Mouse (Mus musculus) ES-E14 (cell line): Measurements from ENCODE around the gene Zfp37. TPM values are rescaled to one million over a fixed set of nuclear protein-coding genes. Genes with fewer than 3 reads are reported as not detected.
"Not testable (repeated sequence)": the region's sequence is repeated elsewhere in the genome, so short reads cannot be mapped to it uniquely, and the experiment has no call there.

ENCODE experiments used
- DNase-seq: peaks from one replicate; pipeline ENCODE4 v3.0.0-alpha.2; 2013; ENCODE audit warnings: low read depth, low spot score
- H3K27ac ChIP-seq: 2 replicates; pipeline ENCODE4 v1.5.1; 2012; ENCODE audit warnings: low read depth, mild to moderate bottlenecking, low read length, moderate library complexity, mixed read lengths; ENCODE audit not compliant: poor library complexity, insufficient read depth, severe bottlenecking
- H3K36me3 ChIP-seq: 2 replicates; pipeline ENCODE4 v1.6.1; 2012; ENCODE audit warnings: mild to moderate bottlenecking, low read length, moderate library complexity, mixed read lengths; ENCODE audit not compliant: control insufficient read depth, poor library complexity, insufficient read depth, severe bottlenecking
- H3K4me1 ChIP-seq, 2 experiments: fragments of 150-350 bp in 1 of 2; sonication (generic) in 1 of 2; 2 replicates each; pipeline ENCODE4 v1.6.1; 2012; ENCODE audit warnings: low read length in 2 of 2, mild to moderate bottlenecking in 1 of 2, mixed read lengths in 1 of 2; ENCODE audit not compliant: control insufficient read depth in 2 of 2, insufficient read depth in 2 of 2, poor library complexity in 1 of 2
- H3K4me3 ChIP-seq, 2 experiments: fragments of 150-350 bp in 1 of 2; sonication (generic) in 1 of 2; 2 replicates each; pipeline ENCODE4 v1.5.1; 2012; ENCODE audit warnings: low read length in 2 of 2, low read depth in 1 of 2, mild to moderate bottlenecking in 1 of 2, mixed read lengths in 1 of 2; ENCODE audit not compliant: insufficient read depth in 1 of 2, poor library complexity in 1 of 2, severe bottlenecking in 1 of 2
- H3K9ac ChIP-seq: 2 replicates; pipeline ENCODE4 v1.6.1; 2012; ENCODE audit warnings: low read depth, mild to moderate bottlenecking, low read length, mixed read lengths; ENCODE audit not compliant: poor library complexity, insufficient read depth, severe bottlenecking
- H3K9me3 ChIP-seq: fragments of 150-350 bp; sonication (generic); 2 replicates; pipeline ENCODE4 v1.6.1; 2012; ENCODE audit warnings: low read depth, mild to moderate bottlenecking, low read length; ENCODE audit not compliant: control insufficient read depth, insufficient read depth
- CHD2 ChIP-seq: IDR thresholded peaks from 2 replicates; pipeline ENCODE4 v1.6.1; 2014; ENCODE audit warnings: mild to moderate bottlenecking, low read depth, low read length, inconsistent platforms
- HCFC1 ChIP-seq: IDR thresholded peaks from 2 replicates; pipeline ENCODE4 v1.6.1; 2012; ENCODE audit warnings: low read length, inconsistent platforms, borderline replicate concordance; ENCODE audit not compliant: insufficient read depth
- MAFK ChIP-seq: IDR thresholded peaks from 2 replicates; pipeline ENCODE4 v1.6.1; 2014; ENCODE audit warnings: mild to moderate bottlenecking, low read depth, low read length, inconsistent platforms; ENCODE audit not compliant: insufficient read depth
- ZC3H11A ChIP-seq: IDR thresholded peaks from 2 replicates; pipeline ENCODE4 v1.6.1; 2012; ENCODE audit warnings: low read depth, mild to moderate bottlenecking, inconsistent platforms, low read length, borderline replicate concordance
- ZNF384 ChIP-seq: IDR thresholded peaks from 2 replicates; pipeline ENCODE4 v1.6.1; 2012; ENCODE audit warnings: low read depth, low read length, inconsistent platforms
- in situ Hi-C, 2 experiments: fragments of 600-800 bp; cut with MboI; formaldehyde crosslinking; loops; one replicate each; pipeline ENCODE4 v1.15.1; 2025; ENCODE audit warnings: low sequenced_read_pairs in 2 of 2, inconsistent platforms in 1 of 2; ENCODE audit not compliant: unreplicated experiment in 2 of 2
- total RNA-seq: library from RNA; depleted of rRNA; stranded (reverse); fragments of 300-350 nt; gene quantifications from 2 replicates; pipeline ENCODE4 v1.2.3, GENCODE M21; 2012

Zfp37 gene
- total RNA-seq, 1 experiment: 6.2 TPM

DNA sequence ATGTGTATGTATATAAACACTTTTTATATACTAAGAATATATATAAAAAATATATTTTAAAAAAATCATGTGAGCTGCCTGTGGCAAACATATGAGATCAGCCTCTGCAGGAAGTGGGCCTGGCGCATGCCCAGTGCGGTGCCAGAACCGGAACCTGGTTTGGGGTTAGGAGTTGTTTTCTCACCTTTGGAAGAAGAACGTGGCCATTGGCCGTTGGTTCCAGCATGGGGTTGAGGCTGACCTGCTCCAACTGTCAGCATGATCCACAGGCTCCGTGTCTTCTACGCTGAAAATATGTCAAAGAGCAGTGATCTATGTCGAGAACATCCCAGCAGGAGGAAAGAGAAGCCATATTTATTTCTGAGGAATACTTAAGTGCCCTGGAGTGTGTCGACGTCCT, 43.1 kb upstream of the Zfp37 start:
- Histone ChIP-seq H3K4me1 (peaks cover 0 to 2% of the 10 kb centered on the region in 2 experiments; a peak in 2 of 4 replicates), H3K36me3 (no peaks in the 10 kb centered on the region), H3K4me3 (no peak overlapping the region), H3K27ac (no peak overlapping the region), H3K9me3 (no peaks in the 10 kb centered on the region), H3K9ac (no peak overlapping the region)
- DNase-seq: no peak
- in situ Hi-C loops: no loop called here
- no peak for TF ChIP-seq CHD2
- TF ChIP-seq MAFK: no peak

DNA sequence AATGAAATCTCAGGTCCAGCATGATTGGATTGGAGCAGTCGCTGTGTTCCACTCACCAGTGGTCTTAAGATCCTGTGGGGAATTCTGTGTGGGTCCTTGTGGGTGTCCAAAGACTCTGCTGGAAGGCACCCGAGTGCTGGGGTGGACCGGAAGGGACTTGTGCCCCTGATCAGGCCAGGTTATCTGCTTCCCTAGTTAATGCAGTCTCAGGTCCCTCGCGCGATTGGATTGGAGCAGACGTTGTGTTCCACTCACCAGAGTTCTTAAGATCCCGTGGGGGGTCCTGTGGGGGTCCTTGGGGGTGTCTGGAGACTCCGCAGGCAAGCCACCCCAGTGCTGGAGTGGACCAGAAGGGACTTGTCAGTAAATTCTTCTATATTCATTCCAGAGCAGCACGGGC, 41.8 kb upstream of the Zfp37 start:
- peaks cover 0 to 2% of the 10 kb centered on the region in 2 experiments; a peak in 2 of 4 replicates for H3K4me1 ChIP-seq
- H3K4me3 ChIP-seq: no peak overlapping the region
- TF ChIP-seq HCFC1: no peak
- no peak for TF ChIP-seq MAFK
- no peak for TF ChIP-seq CHD2
- no peak for TF ChIP-seq ZNF384
- no peak for TF ChIP-seq ZC3H11A
- H3K9me3 ChIP-seq: no peaks in the 10 kb centered on the region
- no peak overlapping the region for H3K27ac ChIP-seq
- DNase-seq: no peak
- H3K36me3 ChIP-seq: no peaks in the 10 kb centered on the region
- in situ Hi-C loops: no loop called here
- H3K9ac ChIP-seq: no peak overlapping the region

DNA sequence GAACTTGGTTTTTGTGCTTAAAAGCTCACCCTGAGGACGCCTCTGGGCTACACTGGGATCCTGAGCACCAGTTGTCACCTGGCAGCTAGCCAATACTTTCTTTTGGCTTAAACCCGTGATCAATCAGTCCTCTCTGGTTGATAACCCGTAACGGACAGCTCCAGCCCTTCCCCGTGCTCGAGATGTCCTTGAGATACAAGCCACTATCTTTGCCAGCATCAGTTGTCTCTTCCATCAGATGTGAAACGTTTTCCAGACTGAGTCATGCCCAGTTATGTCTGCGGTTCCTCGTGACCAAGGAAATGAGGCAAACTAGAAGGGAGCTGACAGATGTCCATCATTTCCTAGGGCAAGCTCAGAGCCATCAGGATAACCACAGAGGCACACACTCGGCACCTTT, 36.3 kb upstream of the Zfp37 start:
- no peaks in the 10 kb centered on the region for H3K36me3 ChIP-seq
- no peak for TF ChIP-seq MAFK
- no peak overlapping the region for H3K9ac ChIP-seq
- no peak overlapping the region for H3K4me3 ChIP-seq
- in situ Hi-C loops: no loop called here
- DNase-seq: no peak
- H3K4me1 ChIP-seq: peaks cover 0 to 8% of the 10 kb centered on the region in 2 experiments; a peak in 1 of 4 replicates
- no peaks in the 10 kb centered on the region for H3K9me3 ChIP-seq
- H3K27ac ChIP-seq: no peak overlapping the region

DNA sequence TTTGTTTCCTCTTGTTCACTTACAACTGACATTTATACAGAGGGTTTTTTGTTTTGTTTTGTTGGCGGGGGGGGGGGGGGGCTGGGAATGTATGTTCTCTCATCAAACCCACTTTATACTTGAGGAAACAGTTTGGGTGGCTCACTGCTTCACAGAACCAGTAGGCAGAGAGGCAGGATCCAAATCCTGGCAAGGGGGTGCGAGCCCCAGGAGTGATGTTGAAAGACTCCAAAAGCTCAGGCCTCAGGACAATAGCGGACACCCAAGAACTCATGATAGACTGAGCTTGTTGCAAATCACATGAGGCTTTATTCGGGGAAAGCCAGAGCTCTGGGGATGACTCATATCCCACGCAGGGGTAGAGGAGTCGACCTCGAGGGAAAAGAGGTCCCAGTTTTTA, 35.2 kb upstream of the Zfp37 start:
- H3K4me3 ChIP-seq, DNase-seq, H3K36me3 ChIP-seq, H3K9ac ChIP-seq, in situ Hi-C loops, H3K4me1 ChIP-seq, H3K27ac ChIP-seq, H3K9me3 ChIP-seq: not testable (repeated sequence)

DNA sequence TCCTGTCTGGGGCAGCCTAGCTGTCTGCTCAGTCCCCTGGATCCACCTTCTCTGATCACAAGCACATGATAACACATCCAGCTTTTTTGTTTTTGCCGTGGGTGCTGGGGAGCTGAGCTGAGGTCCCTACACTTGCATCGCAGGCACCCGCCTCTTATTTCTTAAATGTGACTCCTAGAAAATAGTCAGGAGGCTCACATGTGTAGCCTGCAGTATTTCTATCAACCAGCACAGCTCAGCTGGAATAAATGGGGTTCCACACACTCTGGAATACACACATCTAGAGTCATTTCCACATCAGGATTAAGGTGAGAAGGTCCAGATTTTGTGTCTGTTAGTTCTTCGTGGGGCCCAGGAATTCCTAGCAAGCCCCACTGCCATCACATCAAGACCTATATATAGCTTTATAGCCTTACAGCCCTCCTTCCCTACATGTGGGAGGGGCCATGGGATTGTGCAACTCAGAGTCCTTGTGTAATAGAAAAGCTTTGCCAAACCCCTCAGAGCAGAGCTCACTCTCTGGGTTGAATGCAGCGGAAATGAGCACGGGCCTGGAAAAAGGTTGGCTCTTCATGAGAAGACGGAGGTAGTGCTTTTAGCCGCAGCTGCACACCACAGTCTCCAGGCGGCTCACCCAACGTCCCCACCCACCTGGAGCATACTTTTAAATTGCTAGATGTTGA, 34.4 kb upstream of the Zfp37 start:
- TF ChIP-seq MAFK (no peak), CHD2 (no peak)
- H3K36me3 ChIP-seq: no peaks in the 10 kb centered on the region
- DNase-seq: no peak
- H3K4me1 ChIP-seq: peaks cover 0 to 9% of the 10 kb centered on the region in 2 experiments; a peak in 1 of 4 replicates
- in situ Hi-C loops: no loop called here
- H3K9ac ChIP-seq: no peak overlapping the region
- no peak overlapping the region for H3K27ac ChIP-seq
- H3K9me3 ChIP-seq: no peaks in the 10 kb centered on the region
- H3K4me3 ChIP-seq: no peak overlapping the region
